Mouse (Mus musculus) central nervous system, embryonic 18 days (tissue): Measurements from ENCODE around the gene Dis3. TPM values are rescaled to one million over a fixed set of nuclear protein-coding genes. Genes with fewer than 3 reads are reported as not detected.

Experiments
- polyA plus RNA-seq: library from polyadenylated mRNA; depleted of rRNA; stranded (reverse); fragments of >200 nt; gene quantifications from 2 replicates; pipeline ENCODE4 v1.2.3, GENCODE M21; 2012; rRNA removed

The Dis3 gene
- polyA plus RNA-seq, result 23.4 and 23.7 TPM in 2 replicates

DNA sequence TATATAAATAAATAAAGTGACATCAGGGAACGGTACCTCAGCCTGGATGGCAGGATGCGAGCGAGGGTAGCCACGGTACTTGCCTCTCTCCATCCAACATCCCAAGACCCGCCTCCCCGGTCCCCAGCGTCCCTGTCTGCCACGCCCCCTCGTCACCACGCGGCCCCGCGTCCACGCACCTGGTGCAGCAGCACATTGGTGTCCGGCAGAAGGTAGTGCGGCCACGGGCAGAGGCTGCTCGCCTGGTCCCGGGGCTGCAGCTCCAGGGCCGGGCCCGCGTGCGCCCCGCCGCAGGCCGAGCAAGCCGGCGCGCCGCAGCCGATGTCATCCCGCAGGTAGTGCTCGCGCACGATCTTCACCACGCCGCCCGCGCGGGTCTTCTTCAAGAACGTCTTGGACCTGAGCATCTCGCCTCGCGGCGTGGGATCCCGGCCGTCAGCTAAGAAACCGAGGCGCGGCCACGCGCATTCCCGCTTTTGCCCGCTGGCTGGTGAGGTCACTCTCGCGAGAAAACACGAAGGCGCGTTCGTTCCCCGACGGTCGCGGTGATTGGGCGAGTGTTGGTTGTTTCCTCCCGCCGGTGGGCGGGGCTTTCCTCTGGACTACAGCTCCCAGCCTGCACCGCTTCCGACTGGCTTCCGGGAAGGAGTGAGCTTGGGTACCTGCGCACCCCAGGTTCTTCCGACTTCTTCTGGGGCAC, at the start of gene Dis3, which contains the start of gene Pibf1:
TSS of gene Dis3 (minus strand) at position 504 of the 700 bp plus-strand sequence.
TSS of gene Pibf1 (plus strand) at position 158 of the 700 bp plus-strand sequence.

DNA sequence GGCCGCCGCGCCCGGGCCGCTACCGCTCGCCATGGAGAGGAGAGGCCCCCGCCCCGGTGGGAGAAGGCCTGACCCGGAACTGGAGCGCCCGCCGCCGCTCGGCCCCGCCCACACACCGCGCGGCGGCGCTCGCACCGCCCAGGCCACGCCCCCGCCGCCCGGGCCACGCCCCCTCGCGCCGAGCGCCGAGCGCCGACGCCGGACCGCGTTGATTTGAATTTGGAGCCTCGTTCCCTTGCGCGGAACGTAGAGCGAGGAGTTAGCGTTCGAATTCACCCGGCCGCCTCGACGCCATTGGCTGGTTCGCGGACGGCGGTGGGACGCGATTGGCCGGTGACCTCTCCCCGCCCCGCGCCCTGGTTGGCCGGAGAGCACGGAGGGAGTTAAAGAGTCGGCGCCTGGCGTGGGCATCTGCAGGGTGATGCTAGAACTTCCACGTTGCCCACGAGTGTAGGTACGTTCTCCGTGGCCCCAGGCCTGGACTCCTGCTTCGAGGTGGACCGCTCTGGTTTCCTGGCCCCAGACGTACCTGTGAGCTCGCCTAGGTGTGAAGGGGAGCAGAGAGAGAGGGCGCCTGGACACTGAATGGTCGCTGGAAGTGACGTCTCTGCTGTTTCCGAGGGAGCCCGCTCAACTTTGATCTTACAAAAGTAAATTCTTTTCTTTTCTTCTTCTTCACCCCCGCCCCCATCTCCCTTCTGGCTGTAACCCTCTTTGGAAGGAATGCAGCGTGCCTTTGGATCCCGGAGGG, 53.4 kb downstream of the Dis3 start, which contains the start of the genes Mzt1 and Bora:
TSS of gene Mzt1 (minus strand) at position 104 of the 751 bp plus-strand sequence.
TSS of gene Bora (plus strand) at position 192 of the 751 bp plus-strand sequence.

Other genes starting within 250 kb of the Dis3 start
- gene Rpl36a-ps1, start 105.5 kb downstream of the Dis3 start, polyA plus RNA-seq, result 2.9 and 3.8 TPM in 2 replicates
- gene Mzt1, start 53.6 kb downstream of the Dis3 start, polyA plus RNA-seq, result 67.2 and 67.8 TPM in 2 replicates
- 5.9 and 6.7 TPM in 2 replicates for gene Bora, start 53.5 kb downstream of the Dis3 start, polyA plus RNA-seq
- 9.8 and 11.8 TPM in 2 replicates for gene Pibf1, start 346 bp downstream of the Dis3 start, polyA plus RNA-seq
- 4.3 and 6.9 TPM in 2 replicates for gene Klf5, start 198.9 kb upstream of the Dis3 start, polyA plus RNA-seq